Mouse (Mus musculus) lung, postnatal 0 days (tissue): ENCODE measurements around the gene Gm20388.

Experiments used
- CTCF ChIP-seq: IDR thresholded peaks from 2 replicates; pipeline ENCODE4 v1.5.1; 2016; ENCODE audit warnings: antibody characterized with exemption, mild to moderate bottlenecking
- EP300 ChIP-seq: IDR thresholded peaks from 2 replicates; pipeline ENCODE4 v1.6.1; 2016; ENCODE audit warnings: antibody characterized with exemption, mild to moderate bottlenecking, control low read depth

- TF ChIP-seq CTCF, result no peak
- TF ChIP-seq EP300, result no peak
Observed at GRCm38 (mm10) chr8:121527751-121528150, 1617.1 kb downstream of the Gm20388 start.
